Mouse (Mus musculus): ENCODE results near the gene Dis3l2. TPM values are rescaled to one million over a fixed set of nuclear protein-coding genes. Genes with fewer than 3 reads are reported as not detected.

Dis3l2 gene
- polyA plus RNA-seq, 1 experiment = 19.8 TPM

DNA sequence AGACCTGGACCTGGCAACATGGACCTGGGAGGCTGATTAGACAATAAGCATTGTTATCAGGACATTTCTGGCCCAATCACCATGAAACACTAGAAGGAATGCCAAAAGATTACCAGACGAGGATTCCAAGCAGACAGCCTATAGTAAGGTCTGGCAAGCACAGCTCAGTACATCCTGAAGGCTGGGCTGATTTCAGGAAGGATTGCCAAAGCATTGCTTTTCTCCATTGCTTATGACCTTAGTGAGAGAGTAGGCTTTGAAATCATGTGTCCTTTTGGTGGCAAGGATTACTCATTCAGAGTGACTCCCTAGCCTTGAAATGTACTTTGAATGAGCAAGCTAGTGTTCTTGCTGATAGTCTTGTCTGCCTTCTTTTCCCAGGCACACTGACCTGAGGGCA is 118.7 kb downstream of the Dis3l2 start:
- Histone ChIP-seq H3K36me3 (ENCODE audit: control insufficient read depth, insufficient read depth, low read length) (no peaks in the 10 kb centered on the region), H3K27me3 (ENCODE audit: control insufficient read depth, insufficient read depth, low read length) (no peaks in the 10 kb centered on the region), H3K27ac (ENCODE audit: control insufficient read depth, insufficient read depth, low read length) (no peak overlapping the region), H3K4me3 (ENCODE audit: control insufficient read depth, insufficient read depth, low read length) (no peak overlapping the region), H3K4me1 (replicated peaks; ENCODE audit: control insufficient read depth, insufficient read depth, low read length) (no peaks in the 10 kb centered on the region)
- DNase-seq = no peak
- WGBS = 74% methylated on average over 1 of the region's 1 CpGs
- TF ChIP-seq CTCF (IDR thresholded peaks at IDR 0.05; ENCODE audit: borderline replicate concordance, control insufficient read depth, extremely low read depth, insufficient read depth, low read length, poor library complexity) (no peak), POLR2A (IDR thresholded peaks at IDR 0.05; ENCODE audit: control insufficient read depth, extremely low read depth, insufficient read depth, low read length, poor library complexity) (no peak)

DNA sequence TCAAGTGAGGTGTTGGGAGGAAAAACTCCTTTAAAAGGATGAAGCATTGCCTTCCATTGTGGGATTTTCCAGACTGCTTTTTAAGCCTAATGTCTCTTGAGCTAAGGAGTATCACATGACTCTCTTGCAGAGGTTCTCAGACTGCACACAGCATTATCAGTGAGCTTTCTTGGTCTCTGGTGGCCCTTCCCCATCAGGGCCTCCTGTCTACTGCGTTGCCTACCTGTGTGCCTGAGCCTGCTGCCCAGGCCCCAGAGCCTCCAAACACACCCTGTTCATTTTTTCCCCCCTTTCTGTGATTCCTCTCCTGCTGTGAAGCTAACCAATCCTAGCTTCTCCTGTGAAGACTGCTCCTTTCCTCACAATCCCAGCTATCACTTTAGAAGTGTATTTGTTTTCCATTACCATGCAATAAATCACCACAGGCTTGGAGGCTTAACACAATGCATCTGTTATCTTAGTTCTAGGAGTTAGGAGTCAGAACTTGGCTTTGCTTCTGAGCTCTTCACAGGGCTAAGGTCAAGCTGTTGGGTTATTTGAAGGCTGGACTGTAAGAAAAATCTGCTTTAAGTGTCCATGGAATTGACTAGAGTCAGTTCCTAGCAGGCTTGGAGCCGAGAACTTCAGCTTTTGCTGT is 130.9 kb downstream of the Dis3l2 start:
- TF ChIP-seq CTCF (IDR thresholded peaks at IDR 0.05; ENCODE audit: borderline replicate concordance, control insufficient read depth, extremely low read depth, insufficient read depth, low read length, poor library complexity) (no peak), POLR2A (IDR thresholded peaks at IDR 0.05; ENCODE audit: control insufficient read depth, extremely low read depth, insufficient read depth, low read length, poor library complexity) (no peak)
- WGBS = 98% methylated on average over 2 of the region's 2 CpGs
- Histone ChIP-seq H3K4me1 (replicated peaks; ENCODE audit: control insufficient read depth, insufficient read depth, low read length) (no peaks in the 10 kb centered on the region), H3K27me3 (ENCODE audit: control insufficient read depth, insufficient read depth, low read length) (no peaks in the 10 kb centered on the region), H3K36me3 (ENCODE audit: control insufficient read depth, insufficient read depth, low read length) (no peaks in the 10 kb centered on the region), H3K27ac (ENCODE audit: control insufficient read depth, insufficient read depth, low read length) (no peak overlapping the region), H3K4me3 (ENCODE audit: control insufficient read depth, insufficient read depth, low read length) (no peak overlapping the region)
- DNase-seq = no peak

DNA sequence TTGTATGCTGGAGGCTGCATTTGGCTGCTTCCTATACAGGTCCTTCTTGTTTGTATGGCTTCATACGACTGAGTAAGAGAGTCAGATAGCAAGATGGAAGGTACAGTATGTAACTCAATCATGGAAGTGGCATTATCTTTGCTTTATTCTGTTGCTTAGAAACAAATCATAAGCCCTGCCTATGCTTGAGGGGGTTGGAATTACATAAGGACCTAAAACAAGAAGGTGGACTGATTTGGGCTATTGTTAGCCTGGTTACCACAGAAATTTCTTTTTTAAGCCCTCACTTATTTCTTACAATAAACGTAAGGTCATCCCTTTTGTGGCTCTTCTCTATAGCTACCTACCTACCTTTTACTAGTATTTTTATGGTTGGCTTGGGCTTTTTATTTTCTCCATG is 131.4 kb downstream of the Dis3l2 start:
- WGBS = 95% methylated on average over 2 of the region's 2 CpGs
- Histone ChIP-seq H3K27me3 (ENCODE audit: control insufficient read depth, insufficient read depth, low read length) (no peaks in the 10 kb centered on the region), H3K4me3 (ENCODE audit: control insufficient read depth, insufficient read depth, low read length) (no peak overlapping the region), H3K27ac (ENCODE audit: control insufficient read depth, insufficient read depth, low read length) (no peak overlapping the region), H3K36me3 (ENCODE audit: control insufficient read depth, insufficient read depth, low read length) (no peaks in the 10 kb centered on the region), H3K4me1 (replicated peaks; ENCODE audit: control insufficient read depth, insufficient read depth, low read length) (no peaks in the 10 kb centered on the region)
- TF ChIP-seq CTCF (IDR thresholded peaks at IDR 0.05; ENCODE audit: borderline replicate concordance, control insufficient read depth, extremely low read depth, insufficient read depth, low read length, poor library complexity) = no peak
- no peak for TF ChIP-seq POLR2A (IDR thresholded peaks at IDR 0.05; ENCODE audit: control insufficient read depth, extremely low read depth, insufficient read depth, low read length, poor library complexity)
- no peak for DNase-seq

DNA sequence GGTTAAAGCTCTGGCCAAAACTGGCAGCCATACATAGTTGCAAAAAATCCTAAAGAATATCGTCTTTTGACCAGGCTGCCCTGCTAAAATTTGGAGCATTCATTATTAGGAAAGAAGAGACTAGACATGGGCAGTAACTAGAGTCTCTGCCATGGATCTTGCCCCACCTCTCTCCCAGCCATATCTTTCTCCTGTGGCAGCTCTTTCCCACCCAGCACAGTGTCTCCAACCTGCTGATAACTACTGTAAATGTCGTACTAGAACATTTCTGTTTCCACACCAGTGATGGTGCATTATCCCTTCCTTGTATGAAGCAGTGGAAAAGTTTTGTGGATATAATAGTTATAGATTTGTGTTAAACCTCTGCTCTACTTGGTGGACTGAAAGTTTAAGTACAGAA is 147.1 kb downstream of the Dis3l2 start:
- Histone ChIP-seq H3K27me3 (ENCODE audit: control insufficient read depth, insufficient read depth, low read length) (no peaks in the 10 kb centered on the region), H3K4me3 (ENCODE audit: control insufficient read depth, insufficient read depth, low read length) (no peak overlapping the region), H3K4me1 (replicated peaks; ENCODE audit: control insufficient read depth, insufficient read depth, low read length) (no peaks in the 10 kb centered on the region), H3K36me3 (ENCODE audit: control insufficient read depth, insufficient read depth, low read length) (no peaks in the 10 kb centered on the region), H3K27ac (ENCODE audit: control insufficient read depth, insufficient read depth, low read length) (no peak overlapping the region)
- TF ChIP-seq CTCF (IDR thresholded peaks at IDR 0.05; ENCODE audit: borderline replicate concordance, control insufficient read depth, extremely low read depth, insufficient read depth, low read length, poor library complexity) (no peak), POLR2A (IDR thresholded peaks at IDR 0.05; ENCODE audit: control insufficient read depth, extremely low read depth, insufficient read depth, low read length, poor library complexity) (no peak)
- DNase-seq = no peak
- 91% methylated on average over 2 of the region's 2 CpGs for WGBS

DNA sequence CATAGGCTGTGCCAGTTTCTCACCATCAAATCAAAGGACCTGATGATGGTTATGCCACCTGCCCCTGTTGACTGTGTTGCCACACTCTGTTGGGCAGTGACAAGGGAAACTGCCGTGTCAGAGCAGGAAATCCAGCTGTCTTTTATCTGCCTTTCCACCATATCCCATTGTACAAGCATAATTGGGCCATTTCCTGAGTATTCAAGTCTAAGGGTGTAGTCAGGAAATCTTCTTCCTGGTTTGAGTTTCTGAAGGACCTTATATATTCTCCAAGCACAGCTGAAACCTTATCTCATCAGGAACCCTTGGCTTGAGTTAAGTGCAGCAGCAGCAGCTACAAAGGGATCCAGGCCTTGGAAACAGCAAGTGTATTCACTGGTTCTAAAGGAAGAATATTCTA is 155.3 kb downstream of the Dis3l2 start:
- 64% methylated on average over 1 of the region's 1 CpGs for WGBS
- Histone ChIP-seq H3K36me3 (ENCODE audit: control insufficient read depth, insufficient read depth, low read length) (peaks cover 5% of the 10 kb centered on the region; the same call in 1 of the 2 replicates), H3K27me3 (ENCODE audit: control insufficient read depth, insufficient read depth, low read length) (no peaks in the 10 kb centered on the region), H3K27ac (ENCODE audit: control insufficient read depth, insufficient read depth, low read length) (no peak overlapping the region), H3K4me3 (ENCODE audit: control insufficient read depth, insufficient read depth, low read length) (no peak overlapping the region), H3K4me1 (replicated peaks; ENCODE audit: control insufficient read depth, insufficient read depth, low read length) (no peaks in the 10 kb centered on the region)
- TF ChIP-seq POLR2A (IDR thresholded peaks at IDR 0.05; ENCODE audit: control insufficient read depth, extremely low read depth, insufficient read depth, low read length, poor library complexity) (no peak), CTCF (IDR thresholded peaks at IDR 0.05; ENCODE audit: borderline replicate concordance, control insufficient read depth, extremely low read depth, insufficient read depth, low read length, poor library complexity) (no peak)
- DNase-seq = no peak

DNA sequence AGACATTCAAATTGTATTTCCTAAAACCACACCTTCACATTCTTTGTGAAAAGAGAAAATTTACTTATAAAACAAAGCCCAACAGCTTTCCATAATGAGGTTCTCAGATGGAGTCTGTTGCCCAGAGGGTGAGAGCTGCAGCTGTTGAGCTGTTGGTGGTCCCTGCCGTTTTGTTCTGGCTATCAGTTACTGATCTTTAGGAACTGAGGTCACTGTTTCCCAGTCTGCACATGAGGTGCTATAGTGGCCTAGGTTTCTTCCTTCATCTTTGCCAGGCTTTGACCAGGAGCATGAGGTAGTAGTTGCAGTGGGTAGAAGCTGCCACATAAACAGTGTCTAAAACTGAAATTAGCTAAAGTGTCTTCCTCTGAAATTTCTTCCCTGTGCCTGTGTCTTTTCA is 155.8 kb downstream of the Dis3l2 start:
- TF ChIP-seq CTCF (IDR thresholded peaks at IDR 0.05; ENCODE audit: borderline replicate concordance, control insufficient read depth, extremely low read depth, insufficient read depth, low read length, poor library complexity) (no peak), POLR2A (IDR thresholded peaks at IDR 0.05; ENCODE audit: control insufficient read depth, extremely low read depth, insufficient read depth, low read length, poor library complexity) (no peak)
- Histone ChIP-seq H3K4me3 (ENCODE audit: control insufficient read depth, insufficient read depth, low read length) (no peak overlapping the region), H3K4me1 (replicated peaks; ENCODE audit: control insufficient read depth, insufficient read depth, low read length) (no peaks in the 10 kb centered on the region), H3K36me3 (ENCODE audit: control insufficient read depth, insufficient read depth, low read length) (peaks cover 5% of the 10 kb centered on the region; the same call in 1 of the 2 replicates), H3K27ac (ENCODE audit: control insufficient read depth, insufficient read depth, low read length) (no peak overlapping the region), H3K27me3 (ENCODE audit: control insufficient read depth, insufficient read depth, low read length) (no peaks in the 10 kb centered on the region)
- WGBS = 87% methylated on average over 1 of the region's 1 CpGs
- DNase-seq = no peak

DNA sequence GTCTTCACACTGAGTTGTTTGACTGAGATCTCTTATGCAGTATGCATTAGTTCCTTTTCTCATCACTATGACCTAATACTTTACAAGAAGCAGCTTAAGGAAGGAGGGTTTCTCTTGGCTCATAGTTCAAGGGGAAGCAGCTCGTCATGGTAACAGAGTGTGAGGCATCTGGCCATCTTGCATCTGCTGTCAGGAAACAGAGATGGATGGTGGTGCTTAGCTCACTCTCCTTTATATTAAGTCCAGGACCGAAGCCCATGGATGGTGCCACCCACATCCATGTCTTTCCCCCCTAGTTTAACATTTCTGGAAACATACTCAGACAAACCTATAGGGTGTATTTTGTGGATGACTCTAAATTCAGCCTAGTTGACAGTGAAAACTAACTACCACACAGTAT is 170.1 kb downstream of the Dis3l2 start:
- Histone ChIP-seq H3K27me3 (ENCODE audit: control insufficient read depth, insufficient read depth, low read length) (no peaks in the 10 kb centered on the region), H3K4me1 (replicated peaks; ENCODE audit: control insufficient read depth, insufficient read depth, low read length) (no peaks in the 10 kb centered on the region), H3K27ac (ENCODE audit: control insufficient read depth, insufficient read depth, low read length) (no peak overlapping the region), H3K36me3 (ENCODE audit: control insufficient read depth, insufficient read depth, low read length) (no peaks in the 10 kb centered on the region), H3K4me3 (ENCODE audit: control insufficient read depth, insufficient read depth, low read length) (no peak overlapping the region)
- no peak for TF ChIP-seq POLR2A (IDR thresholded peaks at IDR 0.05; ENCODE audit: control insufficient read depth, extremely low read depth, insufficient read depth, low read length, poor library complexity)
- no peak for TF ChIP-seq CTCF (IDR thresholded peaks at IDR 0.05; ENCODE audit: borderline replicate concordance, control insufficient read depth, extremely low read depth, insufficient read depth, low read length, poor library complexity)
- WGBS = 95% methylated on average over 2 of the region's 2 CpGs
- DNase-seq = no peak

All from thymus, adult 2 months (tissue).